Mouse (Mus musculus): ENCODE measurements around the gene Slc37a2. TPM values are rescaled to one million over a fixed set of nuclear protein-coding genes. Genes with fewer than 3 reads are reported as not detected.
A peak's percentile ranks its signal among the peaks of the same experiment; 100 is the strongest.
"Not testable (repeated sequence)": the region's sequence is repeated elsewhere in the genome, so short reads cannot be mapped to it uniquely, and the experiment has no call there.

Slc37a2 gene
- polyA plus RNA-seq (2015; fragmentation: Nextera tagmentation; extraction: Ambion mirVana) = 1.4 and 2.1 TPM in 2 replicates

- H3K36me3 ChIP-seq = no peaks in the 10 kb centered on the region
- no peak within 1 kb of the TSS for H3K27ac ChIP-seq (replicated peaks)
- ATAC-seq (ENCODE audit: low FRiP score, low read depth) = peak; percentile 82
- H3K4me2 ChIP-seq = peak within 1 kb of the TSS; percentile 85
- 3% methylated on average over 38 of the region's 38 CpGs for WGBS
- peak within 1 kb of the TSS; percentile 15 for H3K9ac ChIP-seq
- H3K27me3 ChIP-seq = peaks cover 9% of the 10 kb centered on the region; the same call in 1 of the 2 replicates
- H3K4me3 ChIP-seq = peak within 1 kb of the TSS; percentile 37
- H3K9me3 ChIP-seq = no peaks in the 10 kb centered on the region
- peaks cover 12% of the 10 kb centered on the region for H3K4me1 ChIP-seq (replicated peaks)
These were observed at the start of gene Slc37a2 for GRCm38 (mm10) chr9:37255149-37255888. Slc37a2 (minus strand) TSS chr9:37255738.

GRCm38 (mm10) chr9:37301720-37302119 is 46.2 kb upstream of the Slc37a2 start:
- Histone ChIP-seq H3K4me1 (replicated peaks) (no peaks in the 10 kb centered on the region), H3K36me3 (no peaks in the 10 kb centered on the region), H3K9ac (no peak overlapping the region), H3K9me3 (no peaks in the 10 kb centered on the region), H3K4me3 (no peak overlapping the region), H3K27ac (replicated peaks) (no peak overlapping the region), H3K27me3 (no peaks in the 10 kb centered on the region), H3K4me2 (no peak overlapping the region)
- 97% methylated on average over 1 of the region's 1 CpGs for WGBS
- no peak for ATAC-seq (ENCODE audit: low FRiP score, low read depth)

GRCm38 (mm10) chr9:37300501-37300900 is 45.0 kb upstream of the Slc37a2 start:
- H3K4me1 ChIP-seq (replicated peaks); H3K4me2 ChIP-seq; H3K9me3 ChIP-seq; H3K36me3 ChIP-seq; H3K4me3 ChIP-seq; H3K27ac ChIP-seq (replicated peaks); ATAC-seq (ENCODE audit: low FRiP score, low read depth); H3K27me3 ChIP-seq; H3K9ac ChIP-seq: not testable (repeated sequence)
- 87% methylated on average over 1 of the region's 1 CpGs for WGBS

GRCm38 (mm10) chr9:37295586-37295985 is 40.0 kb upstream of the Slc37a2 start:
- H3K9ac ChIP-seq = no peak overlapping the region
- H3K9me3 ChIP-seq = no peaks in the 10 kb centered on the region
- H3K4me3 ChIP-seq = no peak overlapping the region
- no peak overlapping the region for H3K27ac ChIP-seq (replicated peaks)
- no peak overlapping the region for H3K4me2 ChIP-seq
- no peaks in the 10 kb centered on the region for H3K36me3 ChIP-seq
- no peaks in the 10 kb centered on the region for H3K4me1 ChIP-seq (replicated peaks)
- H3K27me3 ChIP-seq = no peaks in the 10 kb centered on the region
- no peak for ATAC-seq (ENCODE audit: low FRiP score, low read depth)

GRCm38 (mm10) chr9:37266622-37267021 is 11.1 kb upstream of the Slc37a2 start:
- H3K9ac ChIP-seq = no peak overlapping the region
- WGBS = 89% methylated on average over 2 of the region's 2 CpGs

GRCm38 (mm10) chr9:37255889-37256225 is 319 bp upstream of the Slc37a2 start:
- Histone ChIP-seq H3K4me2 (peak overlapping the region; percentile 85), H3K4me3 (peak overlapping the region; percentile 37), H3K36me3 (no peaks in the 10 kb centered on the region), H3K9ac (0 out of 2 replicates have a peak overlapping the region, but pooled peaks have one; percentile 15), H3K27ac (replicated peaks) (no peak overlapping the region), H3K27me3 (peaks cover 9% of the 10 kb centered on the region; the same call in 1 of the 2 replicates), H3K4me1 (replicated peaks) (peaks cover 12% of the 10 kb centered on the region), H3K9me3 (no peaks in the 10 kb centered on the region)
- ATAC-seq (ENCODE audit: low FRiP score, low read depth) = peak; percentile 80; the same call in 1 of the 2 replicates
- 34% methylated on average over 7 of the region's 7 CpGs for WGBS

More at GRCm38 (mm10) chr9:37266622-37267021, 11.1 kb upstream of the Slc37a2 start:
- no peak overlapping the region for H3K27ac ChIP-seq (replicated peaks)
- H3K4me3 ChIP-seq = no peak overlapping the region
- H3K27me3 ChIP-seq = no peaks in the 10 kb centered on the region
- no peak overlapping the region for H3K4me2 ChIP-seq
- ATAC-seq (ENCODE audit: low FRiP score, low read depth) = no peak
- H3K36me3 ChIP-seq = no peaks in the 10 kb centered on the region
- H3K4me1 ChIP-seq (replicated peaks) = no peaks in the 10 kb centered on the region
- no peaks in the 10 kb centered on the region for H3K9me3 ChIP-seq

- ATAC-seq (ENCODE audit: low FRiP score, low read depth) = no peak
These were observed 917 bp downstream of the Slc37a2 start for GRCm38 (mm10) chr9:37254531-37255110.

GRCm38 (mm10) chr9:37250631-37251030 is 4.9 kb downstream of the Slc37a2 start:
- H3K4me3 ChIP-seq = no peak overlapping the region
- no peak overlapping the region for H3K9ac ChIP-seq
- H3K9me3 ChIP-seq = no peaks in the 10 kb centered on the region
- peaks cover 16% of the 10 kb centered on the region for H3K4me1 ChIP-seq (replicated peaks)
- H3K4me2 ChIP-seq = no peak overlapping the region
- peaks cover 9% of the 10 kb centered on the region; the same call in 1 of the 2 replicates for H3K27me3 ChIP-seq
- no peak for ATAC-seq (ENCODE audit: low FRiP score, low read depth)
- no peak overlapping the region for H3K27ac ChIP-seq (replicated peaks)
- H3K36me3 ChIP-seq = no peaks in the 10 kb centered on the region
- WGBS = 91% methylated on average over 6 of the region's 6 CpGs

More at GRCm38 (mm10) chr9:37254531-37255110, 917 bp downstream of the Slc37a2 start:
- WGBS = 29% methylated on average over 6 of the region's 6 CpGs
- Histone ChIP-seq H3K9me3 (no peaks in the 10 kb centered on the region), H3K9ac (no peak overlapping the region), H3K27ac (replicated peaks) (no peak overlapping the region), H3K4me3 (peak overlapping the region; percentile 37), H3K27me3 (peaks cover 9% of the 10 kb centered on the region; the same call in 1 of the 2 replicates), H3K4me1 (replicated peaks) (peaks cover 12% of the 10 kb centered on the region), H3K4me2 (peak overlapping the region; percentile 85), H3K36me3 (no peaks in the 10 kb centered on the region)

GRCm38 (mm10) chr9:37249976-37250375 is 5.6 kb downstream of the Slc37a2 start:
- Histone ChIP-seq H3K9me3 (no peaks in the 10 kb centered on the region), H3K4me2 (no peak overlapping the region), H3K9ac (no peak overlapping the region), H3K4me3 (no peak overlapping the region), H3K27me3 (peaks cover 9% of the 10 kb centered on the region; the same call in 1 of the 2 replicates), H3K36me3 (no peaks in the 10 kb centered on the region), H3K4me1 (replicated peaks) (peaks cover 11% of the 10 kb centered on the region; the same call in 1 of the 2 replicates), H3K27ac (replicated peaks) (no peak overlapping the region)
- WGBS = 83% methylated on average over 3 of the region's 3 CpGs
- ATAC-seq (ENCODE audit: low FRiP score, low read depth) = no peak

GRCm38 (mm10) chr9:37248381-37248906 is 7.1 kb downstream of the Slc37a2 start:
- Histone ChIP-seq H3K4me3 (no peak overlapping the region), H3K9ac (no peak overlapping the region), H3K4me2 (no peak overlapping the region), H3K36me3 (no peaks in the 10 kb centered on the region), H3K27me3 (0 out of 2 replicates have a peak, but pooled peaks cover 2% of the 10 kb centered on the region), H3K4me1 (replicated peaks) (0 out of 2 replicates have a peak, but pooled peaks cover 6% of the 10 kb centered on the region), H3K27ac (replicated peaks) (no peak overlapping the region), H3K9me3 (no peaks in the 10 kb centered on the region)
- peak; percentile 61 for ATAC-seq (ENCODE audit: low FRiP score, low read depth)
- WGBS = 66% methylated on average over 3 of the region's 3 CpGs

- no peak overlapping the region for H3K27ac ChIP-seq (replicated peaks)
- H3K4me3 ChIP-seq = no peak overlapping the region
- H3K27me3 ChIP-seq = no peaks in the 10 kb centered on the region
- no peak overlapping the region for H3K4me2 ChIP-seq
- no peaks in the 10 kb centered on the region for H3K36me3 ChIP-seq
- H3K9ac ChIP-seq = no peak overlapping the region
- H3K9me3 ChIP-seq = no peaks in the 10 kb centered on the region
- ATAC-seq (ENCODE audit: low FRiP score, low read depth) = no peak
- 0 out of 2 replicates have a peak, but pooled peaks cover 6% of the 10 kb centered on the region for H3K4me1 ChIP-seq (replicated peaks)
These were observed 8.1 kb downstream of the Slc37a2 start for GRCm38 (mm10) chr9:37247429-37247828.

GRCm38 (mm10) chr9:37245810-37246209 is 9.7 kb downstream of the Slc37a2 start:
- H3K4me2 ChIP-seq = no peak overlapping the region
- no peaks in the 10 kb centered on the region for H3K36me3 ChIP-seq
- no peak overlapping the region for H3K9ac ChIP-seq
- WGBS = 97% methylated on average over 1 of the region's 1 CpGs
- H3K9me3 ChIP-seq = no peaks in the 10 kb centered on the region
- 0 out of 2 replicates have a peak, but pooled peaks cover 6% of the 10 kb centered on the region for H3K4me1 ChIP-seq (replicated peaks)
- no peaks in the 10 kb centered on the region for H3K27me3 ChIP-seq
- no peak overlapping the region for H3K27ac ChIP-seq (replicated peaks)
- no peak for ATAC-seq (ENCODE audit: low FRiP score, low read depth)
- H3K4me3 ChIP-seq = no peak overlapping the region

All from hindbrain, embryonic 15.5 days (tissue).